Mouse (Mus musculus) heart, adult 18-20 months (tissue): ENCODE measurements at regions not wholly inside any gene's neighbourhood (a gene's known extent, or its start where the extent isn't known, plus 50 kb on each side); places are given as distances from the start of the nearest gene placed in this dataset.

Experiments used
- DNase-seq, 2 experiments: peaks; one replicate each; pipeline ENCODE4 v3.0.0; 2021 to 2022; ENCODE audit warnings: mixed read lengths in 1 of 2

GRCm38 (mm10) chr5:96931576-96932152, 65.8 kb upstream of the Bmp2k start:
- DNase-seq: no peak

GRCm38 (mm10) chr5:96936239-96936638, 61.2 kb upstream of the Bmp2k start:
- DNase-seq: no peak

GRCm38 (mm10) chr5:96938718-96939117, 58.8 kb upstream of the Bmp2k start:
- no peak for DNase-seq

GRCm38 (mm10) chr5:96939273-96939672, 58.2 kb upstream of the Bmp2k start:
- DNase-seq: no peak

- peak; percentile 33 to 49 for DNase-seq
Measured at GRCm38 (mm10) chr5:96940170-96941086, 57.1 kb upstream of the Bmp2k start.

GRCm38 (mm10) chr5:96941087-96941468, 56.4 kb upstream of the Bmp2k start:
- DNase-seq: peak; percentile 18 to 27

GRCm38 (mm10) chr5:96941518-96941917, 56.0 kb upstream of the Bmp2k start:
- no peak for DNase-seq
